Mouse (Mus musculus) embryonic stem cell, embryonic (primary cell): Measurements from ENCODE around the gene Tmcc3.

Experiments
- CTCF ChIA-PET, 4 experiments: fragments of 300-600 bp in 2 of 4; fragments of 350-600 bp in 2 of 4; sonication (Branson Sonifier 250); formaldehyde crosslinking; loops; one replicate each; lab custom pipeline; 2022; ENCODE audit warnings: inconsistent platforms in 2 of 4; lab: Charles Lee
- POLR2A ChIA-PET, 4 experiments: fragments of 300-600 bp in 2 of 4; fragments of 350-600 bp in 2 of 4; sonication (Branson Sonifier 250); formaldehyde crosslinking; loops; one replicate each; lab custom pipeline; 2022; ENCODE audit warnings: antibody characterized with exemption in 4 of 4, inconsistent platforms in 1 of 4; lab: Charles Lee

Tmcc3 gene

DNA sequence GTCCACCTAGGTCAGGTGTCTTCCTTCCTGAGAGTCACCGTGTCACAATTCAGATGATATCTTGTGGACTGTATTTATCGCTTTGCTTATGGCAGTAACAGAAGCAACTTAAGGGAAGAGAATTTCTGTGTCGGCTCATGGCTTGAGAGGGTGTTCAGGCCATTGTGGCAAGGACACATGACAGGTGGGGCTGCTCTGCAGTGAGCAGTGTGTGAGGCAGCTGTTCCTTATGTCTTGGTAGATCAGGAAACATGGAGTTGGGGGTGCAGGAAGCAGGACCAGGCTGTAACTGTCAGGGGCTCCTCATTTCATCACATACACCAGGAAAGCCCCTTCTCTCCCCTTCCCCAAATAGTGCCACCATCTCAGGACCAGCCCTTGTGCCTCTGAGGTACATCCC is 251.2 kb downstream of the Tmcc3 start:
- POLR2A ChIA-PET: no interaction called here
- CTCF ChIA-PET: interaction anchor here in 1 of 4 experiments (0.6 kb wide), 1 partner anchor 501 kb away, joined by 3 read pairs; no protein-coding TSS in a partner anchor

- ChIA-PET CTCF (interaction anchor here in 1 of 4 experiments (0.7 kb wide), 1 partner anchor 316 kb away, joined by 3 read pairs; no protein-coding TSS in a partner anchor), POLR2A (no interaction called here)
Measured at GRCm38 (mm10) chr10:94565410-94566221, 253.9 kb downstream of the Tmcc3 start.

DNA sequence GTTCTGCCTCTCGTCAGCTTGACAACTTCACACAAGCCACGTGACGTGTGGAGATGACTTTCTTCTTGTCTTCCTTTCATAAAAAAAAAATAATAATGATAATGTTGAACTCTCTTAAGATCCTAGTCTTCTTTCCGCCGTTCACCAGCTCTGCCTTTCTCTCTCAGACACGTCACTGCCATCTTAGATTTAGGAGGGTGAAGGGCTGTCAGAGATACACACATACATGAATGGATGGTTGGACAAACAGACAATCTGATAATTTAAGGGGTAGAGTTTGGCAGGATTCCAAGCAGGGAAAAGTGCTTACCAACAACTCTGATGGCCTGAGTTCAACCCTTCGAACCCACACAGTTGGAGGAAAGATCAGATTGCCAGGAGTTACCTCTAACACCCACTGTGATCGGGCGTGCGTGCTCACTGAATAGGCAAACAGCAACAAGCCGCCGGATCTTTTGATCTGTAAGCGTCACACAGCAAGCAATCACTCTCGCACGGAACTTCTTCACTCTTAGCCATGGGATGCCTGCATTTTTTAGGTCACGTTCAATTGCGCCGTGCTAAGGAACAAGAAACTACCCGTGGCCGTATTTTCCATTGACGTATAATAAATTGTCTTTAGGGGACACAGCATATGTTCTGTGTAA is 254.6 kb downstream of the Tmcc3 start:
- POLR2A ChIA-PET: no interaction called here
- CTCF ChIA-PET: interaction anchor here in 1 of 4 experiments (0.7 kb wide), 1 partner anchor 317 kb away, joined by 3 read pairs; no protein-coding TSS in a partner anchor

DNA sequence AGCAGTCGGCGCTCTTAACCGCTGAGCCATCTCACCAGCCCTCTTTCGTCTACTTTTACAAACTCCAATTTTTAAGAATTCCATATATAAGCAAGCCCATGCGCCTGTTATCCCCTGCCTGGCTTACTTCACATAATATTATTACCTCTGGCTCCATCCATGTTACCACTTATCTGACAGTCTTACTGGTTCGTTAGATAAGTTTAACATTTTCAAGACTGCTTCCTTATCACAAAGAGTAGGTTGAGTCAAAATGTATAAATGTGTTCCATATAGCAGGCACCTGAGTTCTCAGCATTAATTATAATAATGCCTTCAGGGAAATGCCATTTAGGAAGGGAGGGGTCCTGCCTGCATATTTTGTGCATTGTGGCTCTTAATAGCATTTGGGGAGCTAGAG is 255.5 kb downstream of the Tmcc3 start:
- ChIA-PET POLR2A (no interaction called here), CTCF (interaction anchor here in 1 of 4 experiments (2.0 kb wide), 1 partner anchor 9 kb away, joined by 7 read pairs; no protein-coding TSS in a partner anchor)

DNA sequence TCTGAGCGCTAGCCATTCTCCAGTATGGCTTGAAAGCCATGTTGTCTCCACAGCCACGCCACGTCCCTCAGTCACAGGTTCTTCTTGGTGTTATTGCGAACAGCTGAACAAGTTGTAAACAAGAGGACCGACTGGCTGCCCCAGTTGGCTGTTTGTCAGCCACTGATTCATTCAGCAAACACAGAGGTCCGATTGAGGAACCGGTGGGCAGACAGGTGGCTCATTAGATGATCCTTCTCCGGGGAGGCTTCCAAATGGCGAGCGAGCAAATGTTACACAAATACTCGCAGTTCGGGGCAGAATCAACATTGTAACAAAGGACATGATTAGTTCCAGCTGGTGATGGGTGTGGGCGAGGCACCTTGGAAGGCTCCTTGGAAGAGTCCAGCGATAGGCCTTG is 256.2 kb downstream of the Tmcc3 start:
- POLR2A ChIA-PET: interaction anchor here in 1 of 4 experiments (0.5 kb wide), 1 partner anchor 718 kb away, joined by 4 read pairs; no protein-coding TSS in a partner anchor
- CTCF ChIA-PET: interaction anchor here in 2 of 4 experiments (0.9 to 2.0 kb wide), 2 partner anchors 9 to 11 kb away, joined by 4 to 7 read pairs; no protein-coding TSS in a partner anchor

- POLR2A ChIA-PET: interaction anchor here in 1 of 4 experiments (1.3 kb wide), 1 partner anchor 13 kb away, joined by 3 read pairs; no protein-coding TSS in a partner anchor
- CTCF ChIA-PET: interaction anchor here in 3 of 4 experiments (0.5 to 2.0 kb wide), 3 partner anchors 10 to 48 kb away, joined by 3 to 7 read pairs (median 4); no protein-coding TSS in a partner anchor
Measured at GRCm38 (mm10) chr10:94568867-94569266, 257.1 kb downstream of the Tmcc3 start.

DNA sequence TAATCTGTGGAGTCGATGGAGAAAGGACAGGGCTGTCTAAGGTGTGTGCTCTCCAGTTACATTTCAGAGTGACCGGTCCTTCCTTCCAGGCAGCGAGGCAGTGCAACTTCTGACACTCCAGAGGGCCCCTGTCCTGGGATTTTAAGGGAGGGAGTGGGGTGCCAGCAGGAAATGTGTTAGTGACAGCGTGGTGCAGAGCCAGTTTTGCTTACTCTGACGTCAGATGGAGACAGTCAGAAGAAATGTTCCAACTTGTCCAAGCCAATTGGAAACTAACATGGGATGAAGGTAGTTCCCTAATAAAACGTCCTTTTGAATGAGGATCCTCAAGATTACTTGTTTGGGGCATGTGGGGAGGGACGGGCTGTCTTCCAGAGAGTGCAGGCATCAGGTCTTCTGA is 258.0 kb downstream of the Tmcc3 start:
- ChIA-PET CTCF (no interaction called here), POLR2A (no interaction called here)

GRCm38 (mm10) chr10:94571927-94572620 is 260.3 kb downstream of the Tmcc3 start:
- ChIA-PET POLR2A (interaction anchor here in 1 of 4 experiments (0.5 kb wide), 1 partner anchor 783 kb away, joined by 7 read pairs; no protein-coding TSS in a partner anchor), CTCF (no interaction called here)

GRCm38 (mm10) chr10:94572772-94573171 is 261.0 kb downstream of the Tmcc3 start:
- ChIA-PET POLR2A (interaction anchor here in 1 of 4 experiments (0.5 kb wide), 1 partner anchor 782 kb away, joined by 7 read pairs; no protein-coding TSS in a partner anchor), CTCF (no interaction called here)

DNA sequence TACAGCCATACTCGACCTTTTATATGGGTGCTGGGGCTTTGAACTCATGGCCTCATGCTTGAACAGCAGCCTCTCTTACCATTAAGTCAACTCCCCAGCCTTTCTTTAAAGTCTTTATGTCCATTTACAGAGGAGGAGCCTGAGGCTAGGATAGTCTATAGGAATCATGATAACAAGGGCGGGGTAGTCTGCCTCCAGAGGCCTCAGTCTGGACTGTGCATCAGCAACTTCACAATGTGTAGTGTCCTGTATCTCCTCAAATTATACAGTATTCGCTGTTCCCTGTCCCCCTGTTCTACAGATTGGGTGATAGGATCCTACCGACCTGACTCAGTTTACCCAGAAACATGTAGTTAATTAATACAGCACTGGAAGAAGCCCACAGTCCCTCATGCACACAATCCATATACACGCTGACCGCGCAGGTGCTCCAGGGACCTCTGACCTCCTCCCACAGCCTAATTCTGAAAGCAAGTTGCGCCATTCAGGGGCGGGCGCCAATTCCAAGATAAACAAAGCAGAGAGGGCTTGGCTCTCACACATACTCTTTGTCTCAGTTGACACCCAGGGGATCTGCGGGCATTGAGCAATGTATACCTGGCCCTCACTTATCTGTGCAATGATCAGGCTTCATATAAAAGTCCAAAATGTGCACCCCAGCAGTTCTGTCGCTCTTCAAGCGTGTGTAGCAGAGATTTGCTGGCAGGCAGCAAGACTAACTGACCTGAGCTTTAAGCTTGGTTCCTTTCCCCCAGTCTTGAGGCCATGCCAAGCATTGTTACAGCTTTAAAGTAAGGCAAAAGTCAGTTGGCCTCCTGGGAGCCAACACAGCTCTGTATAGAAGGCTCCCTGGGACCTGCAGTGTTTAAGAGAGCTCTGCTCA is 262.9 kb downstream of the Tmcc3 start:
- POLR2A ChIA-PET: no interaction called here
- CTCF ChIA-PET: no interaction called here

DNA sequence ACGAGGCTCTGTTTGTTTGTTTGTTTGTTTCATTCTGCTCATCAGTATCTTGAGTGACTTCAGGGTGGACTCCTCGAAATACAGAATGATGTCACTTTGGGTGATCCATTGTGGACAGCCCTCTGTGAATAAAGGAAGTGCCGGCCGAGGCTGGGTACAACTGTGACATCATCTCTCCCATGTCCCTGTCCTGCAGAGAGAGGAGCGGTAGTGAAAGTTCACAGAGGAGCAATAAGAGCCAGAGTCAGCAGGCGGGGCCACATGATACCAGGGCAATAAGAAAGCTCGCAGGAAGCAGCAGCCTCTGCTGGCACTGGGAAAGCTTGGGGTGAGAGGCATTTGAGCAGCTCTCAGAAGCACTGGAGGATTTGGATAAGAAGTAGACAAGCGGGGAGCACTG is 264.2 kb downstream of the Tmcc3 start:
- ChIA-PET CTCF (interaction anchor here in 2 of 4 experiments (0.6 to 1.1 kb wide), 2 partner anchors 14 to 171 kb away, joined by 3 to 5 read pairs; no protein-coding TSS in a partner anchor), POLR2A (interaction anchor here in 2 of 4 experiments (0.6 to 0.7 kb wide), 2 partner anchors 14 to 858 kb away, joined by 3 to 4 read pairs; no protein-coding TSS in a partner anchor)

- POLR2A ChIA-PET: no interaction called here
- CTCF ChIA-PET: no interaction called here
Measured at GRCm38 (mm10) chr10:94578870-94579269, 267.1 kb downstream of the Tmcc3 start.

GRCm38 (mm10) chr10:94581384-94581783 is 269.6 kb downstream of the Tmcc3 start:
- ChIA-PET CTCF (interaction anchor here in 2 of 4 experiments (0.6 to 0.7 kb wide), 4 partner anchors 109 to 997 kb away, joined by 3 to 7 read pairs (median 4); no protein-coding TSS in a partner anchor), POLR2A (no interaction called here)

DNA sequence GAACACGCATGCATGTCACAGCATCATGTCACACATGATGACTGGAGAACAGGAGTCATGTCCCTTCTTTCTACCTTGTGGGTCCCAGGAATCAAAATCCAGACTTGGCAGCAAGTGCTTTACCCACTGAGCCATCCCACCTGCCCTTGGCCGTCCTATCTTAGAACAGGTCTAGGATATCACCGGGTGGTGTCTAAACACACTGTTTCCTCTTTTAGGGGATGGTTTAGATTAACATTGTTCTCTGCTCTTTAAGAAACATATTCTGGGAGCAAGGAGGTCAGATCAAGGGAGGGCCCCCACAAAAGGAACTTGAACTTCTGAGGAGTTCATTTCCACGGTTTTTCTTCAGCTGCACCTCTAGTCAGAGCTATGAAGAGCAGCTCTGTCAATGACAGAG is 272.0 kb downstream of the Tmcc3 start:
- ChIA-PET CTCF (no interaction called here), POLR2A (no interaction called here)

DNA sequence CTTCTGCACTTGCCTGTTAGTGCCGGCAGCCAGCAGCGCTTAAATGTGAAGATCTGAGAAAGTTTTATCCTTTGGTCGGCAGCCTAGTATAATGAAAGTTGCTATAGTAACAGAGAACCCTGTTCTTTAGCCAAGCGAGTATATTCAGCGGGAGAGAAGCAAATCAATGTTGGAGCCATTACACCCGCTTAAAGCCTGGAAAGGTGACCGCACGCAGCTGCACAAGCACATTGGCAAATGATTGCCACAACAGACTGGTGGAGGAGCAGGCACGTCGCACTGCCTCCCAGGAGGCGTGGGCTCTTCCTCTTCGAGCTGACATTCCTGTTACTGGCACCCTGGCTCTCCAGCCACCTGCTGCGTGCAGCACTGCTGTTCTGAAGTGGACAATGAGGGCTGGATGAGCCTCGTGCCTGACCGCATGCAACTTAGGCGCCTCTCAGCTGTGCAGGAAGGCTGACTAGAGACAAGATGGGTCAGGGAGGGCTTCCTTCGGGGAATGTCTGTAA is 273.2 kb downstream of the Tmcc3 start:
- ChIA-PET POLR2A (no interaction called here), CTCF (interaction anchor here in 1 of 4 experiments (1.2 kb wide), 1 partner anchor 24 kb away, joined by 4 read pairs; no protein-coding TSS in a partner anchor)

- ChIA-PET CTCF (no interaction called here), POLR2A (no interaction called here)
Measured at GRCm38 (mm10) chr10:94585819-94586218, 274.1 kb downstream of the Tmcc3 start.

- ChIA-PET CTCF (interaction anchor here in 3 of 4 experiments (0.6 to 0.8 kb wide), 5 partner anchors 20 to 739 kb away, joined by 3 to 6 read pairs (median 4); no protein-coding TSS in a partner anchor), POLR2A (interaction anchor here in 2 of 4 experiments (0.6 to 1.2 kb wide), 4 partner anchors 23 to 973 kb away, joined by 3 to 5 read pairs (median 3); no protein-coding TSS in a partner anchor)
Measured at GRCm38 (mm10) chr10:94588976-94589375, 277.2 kb downstream of the Tmcc3 start.
